Mouse (Mus musculus) hematopoietic stem cell, adult 5-6 weeks (primary cell): ENCODE measurements at regions not wholly inside any gene's neighbourhood (a gene's known extent, or its start where the extent isn't known, plus 50 kb on each side); places are given as distances from the start of the nearest gene placed in this dataset.

Source experiments
- ATAC-seq, 2 experiments: fragments of 125-278 bp in 1 of 2; replicated peaks in 1 of 2; 2 replicates each; pipeline ENCODE4 v1.8.0; 2016 to 2017; ENCODE audit warnings: inconsistent platforms in 2 of 2, mild to moderate bottlenecking in 2 of 2, moderate number of reproducible peaks in 2 of 2, low read depth in 1 of 2, moderate TSS enrichment in 1 of 2; ENCODE audit not compliant: low FRiP score in 2 of 2, poor library complexity in 2 of 2, severe bottlenecking in 2 of 2, insufficient read depth in 1 of 2, low TSS enrichment in 1 of 2

DNA sequence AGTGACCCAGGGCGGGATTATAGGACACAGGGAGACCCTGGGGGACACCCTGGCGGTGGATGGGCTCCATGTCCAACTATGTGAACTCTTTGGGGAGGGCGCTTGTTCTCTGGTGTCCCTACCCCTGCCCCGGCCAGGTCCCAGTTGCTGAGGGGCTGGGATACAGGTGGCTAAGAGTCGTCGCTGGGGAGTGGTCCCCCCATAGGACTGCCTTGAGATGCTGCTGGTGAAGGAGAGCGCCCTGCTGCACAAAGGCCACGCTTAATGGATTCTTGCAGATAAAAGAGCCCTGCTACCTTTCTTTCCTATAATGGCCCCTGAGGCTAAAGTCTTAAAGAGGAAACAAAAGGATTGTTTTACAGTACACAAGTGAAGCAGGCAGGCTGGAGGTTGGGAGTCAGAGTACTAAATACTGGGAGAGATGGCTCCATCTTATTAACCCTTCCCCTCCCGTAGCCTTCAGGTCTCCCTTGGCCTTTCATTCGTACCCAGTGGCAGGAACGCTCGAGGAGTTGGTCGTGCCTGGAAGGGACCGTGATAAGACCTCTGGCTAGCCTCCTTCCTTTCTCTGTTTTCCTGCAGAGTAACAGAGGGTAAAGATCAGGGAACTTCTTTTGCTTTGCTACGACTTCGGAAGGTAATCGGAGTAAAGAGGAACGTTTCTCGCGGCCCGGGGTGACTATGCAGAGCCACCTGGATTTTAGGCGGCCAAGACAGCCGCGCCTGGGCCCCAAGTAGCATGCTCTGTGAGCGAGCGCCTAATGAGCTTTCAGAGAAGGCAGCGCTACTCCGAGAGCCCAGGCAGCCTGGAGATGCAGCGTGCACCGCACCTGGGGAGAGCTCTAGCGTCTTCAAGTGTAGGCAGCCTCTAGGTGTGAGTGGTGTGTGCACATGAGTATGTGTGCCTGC is 682.9 kb upstream of the Car8 start:
- peak; percentile 14 to 32; a peak in 2 of 4 replicates for ATAC-seq

DNA sequence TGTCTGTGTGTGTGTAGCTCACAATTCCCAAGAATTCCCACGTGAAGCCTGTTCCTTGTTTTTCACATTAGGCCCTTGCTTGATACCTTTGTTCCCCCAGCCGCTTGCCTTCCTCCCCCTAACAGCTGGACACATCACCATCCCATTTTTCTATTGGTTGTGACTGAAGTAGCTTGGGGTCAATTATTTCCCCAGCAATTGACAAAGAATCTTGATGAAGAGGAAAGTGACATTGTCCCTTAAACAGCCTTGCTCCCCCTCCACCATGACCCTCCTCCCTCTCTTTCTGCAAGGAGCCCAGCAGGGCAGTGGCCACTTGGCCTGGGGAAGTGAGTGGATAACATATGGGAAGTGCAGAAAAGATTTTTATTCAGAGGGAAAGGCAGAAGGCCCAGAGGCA is 681.5 kb upstream of the Car8 start:
- ATAC-seq = no peak

DNA sequence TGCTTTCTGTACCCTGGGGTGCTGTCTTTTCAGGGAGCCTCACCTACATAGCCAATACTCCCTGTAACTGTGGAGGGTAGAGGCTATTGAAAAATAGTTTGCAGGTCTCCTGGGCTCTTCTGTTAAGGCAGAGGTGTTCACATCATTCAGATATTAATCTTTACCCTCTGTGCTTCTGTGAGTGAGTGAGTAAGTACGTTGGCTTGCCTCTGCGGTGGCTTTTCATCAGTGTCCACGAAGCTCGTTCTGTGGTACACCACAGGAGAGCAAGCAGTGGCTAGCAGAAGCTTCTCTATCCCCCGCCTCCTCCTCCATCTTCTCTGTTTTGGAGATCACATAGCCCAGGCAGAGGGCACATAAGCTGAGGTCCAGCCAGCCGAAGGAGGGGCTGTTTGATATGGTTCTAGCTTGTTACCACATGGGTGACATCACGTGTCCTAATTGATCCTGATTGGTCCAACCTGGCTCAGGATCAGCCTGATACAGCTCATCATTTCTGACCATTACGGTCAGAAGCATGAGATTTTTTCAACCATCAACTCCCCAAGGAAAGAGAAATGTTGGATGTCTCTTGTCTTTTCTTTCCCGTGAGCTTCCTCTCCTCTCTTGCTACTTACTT is 680.6 kb upstream of the Car8 start:
- 0 out of 4 replicates have a peak, but pooled peaks of 1 of the 2 experiments have one; percentile 15 for ATAC-seq
